Mouse (Mus musculus): ENCODE data around the gene Abcg5. TPM values are rescaled to one million over a fixed set of nuclear protein-coding genes. Genes with fewer than 3 reads are reported as not detected.

The Abcg5 gene
- polyA plus RNA-seq, 1 experiment from 2014 or later: 0.57 TPM

GRCm38 (mm10) chr17:84672376-84673369, 10.1 kb downstream of the Abcg5 start:
- DNase-seq: no peak

GRCm38 (mm10) chr17:84667848-84668247, 15.0 kb downstream of the Abcg5 start:
- WGBS: 78% methylated on average over 3 of the region's 3 CpGs
- TF ChIP-seq CTCF (IDR thresholded peaks at IDR 0.05; ENCODE audit: low read depth): no peak
- Histone ChIP-seq H3K4me2 (no peak overlapping the region), H3K9me3 (ENCODE audit: low read depth, low read length) (no peaks in the 10 kb centered on the region), H3K4me1 (ENCODE audit: insufficient read depth) (0 out of 2 replicates have a peak, but pooled peaks cover 2% of the 10 kb centered on the region), H3K27ac (ENCODE audit: low read depth) (no peak overlapping the region), H3K36me3 (ENCODE audit: insufficient read depth) (no peaks in the 10 kb centered on the region), H3K27me3 (ENCODE audit: insufficient read depth, low read length) (no peaks in the 10 kb centered on the region), H3K4me3 (ENCODE audit: low read depth, low read length) (no peak overlapping the region), H3K9ac (no peak overlapping the region)
- ATAC-seq (ENCODE audit: insufficient read depth) (no peak), DNase-seq (no peak)

More at GRCm38 (mm10) chr17:84672376-84673369, 10.1 kb downstream of the Abcg5 start:
- H3K4me1 ChIP-seq (ENCODE audit: insufficient read depth): no peaks in the 10 kb centered on the region
- 0 out of 2 replicates have a peak, but pooled peaks cover 3% of the 10 kb centered on the region for H3K27me3 ChIP-seq (ENCODE audit: insufficient read depth, low read length)
- no peak overlapping the region for H3K9ac ChIP-seq
- WGBS: 53% methylated on average over 16 of the region's 16 CpGs
- ATAC-seq (ENCODE audit: insufficient read depth): 0 out of 2 replicates have a peak, but pooled peaks have one; percentile 21
- no peak for TF ChIP-seq CTCF (IDR thresholded peaks at IDR 0.05; ENCODE audit: low read depth)
- H3K9me3 ChIP-seq (ENCODE audit: low read depth, low read length): no peaks in the 10 kb centered on the region
- no peak overlapping the region for H3K4me3 ChIP-seq (ENCODE audit: low read depth, low read length)
- no peak overlapping the region for H3K4me2 ChIP-seq
- H3K36me3 ChIP-seq (ENCODE audit: insufficient read depth): no peaks in the 10 kb centered on the region
- H3K27ac ChIP-seq (ENCODE audit: low read depth): no peak overlapping the region

- no peak for ATAC-seq (ENCODE audit: insufficient read depth)
These were observed 17.1 kb downstream of the Abcg5 start for GRCm38 (mm10) chr17:84665691-84666090.

GRCm38 (mm10) chr17:84665053-84665452, 17.8 kb downstream of the Abcg5 start:
- no peak for DNase-seq
- H3K27me3 ChIP-seq (ENCODE audit: insufficient read depth, low read length): no peaks in the 10 kb centered on the region
- 35% methylated on average over 10 of the region's 10 CpGs for WGBS
- no peak overlapping the region for H3K4me3 ChIP-seq (ENCODE audit: low read depth, low read length)
- H3K27ac ChIP-seq (ENCODE audit: low read depth): no peak overlapping the region
- H3K9me3 ChIP-seq (ENCODE audit: low read depth, low read length): no peaks in the 10 kb centered on the region
- 0 out of 2 replicates have a peak, but pooled peaks cover 2% of the 10 kb centered on the region for H3K4me1 ChIP-seq (ENCODE audit: insufficient read depth)
- H3K9ac ChIP-seq: no peak overlapping the region
- H3K4me2 ChIP-seq: no peak overlapping the region
- TF ChIP-seq CTCF (IDR thresholded peaks at IDR 0.05; ENCODE audit: low read depth): no peak
- H3K36me3 ChIP-seq (ENCODE audit: insufficient read depth): no peaks in the 10 kb centered on the region
- no peak for ATAC-seq (ENCODE audit: insufficient read depth)

More at GRCm38 (mm10) chr17:84665691-84666090, 17.1 kb downstream of the Abcg5 start:
- Histone ChIP-seq H3K4me2 (no peak overlapping the region), H3K27ac (ENCODE audit: low read depth) (no peak overlapping the region), H3K4me1 (ENCODE audit: insufficient read depth) (0 out of 2 replicates have a peak, but pooled peaks cover 2% of the 10 kb centered on the region), H3K27me3 (ENCODE audit: insufficient read depth, low read length) (no peaks in the 10 kb centered on the region), H3K9me3 (ENCODE audit: low read depth, low read length) (no peaks in the 10 kb centered on the region), H3K9ac (no peak overlapping the region), H3K4me3 (ENCODE audit: low read depth, low read length) (no peak overlapping the region), H3K36me3 (ENCODE audit: insufficient read depth) (no peaks in the 10 kb centered on the region)
- WGBS: 24% methylated on average over 9 of the region's 9 CpGs
- DNase-seq: no peak
- TF ChIP-seq CTCF (IDR thresholded peaks at IDR 0.05; ENCODE audit: low read depth): no peak

GRCm38 (mm10) chr17:84658951-84659350, 23.9 kb downstream of the Abcg5 start:
- WGBS: 74% methylated on average over 8 of the region's 8 CpGs
- H3K4me1 ChIP-seq (ENCODE audit: insufficient read depth): no peaks in the 10 kb centered on the region
- no peak for TF ChIP-seq CTCF (IDR thresholded peaks at IDR 0.05; ENCODE audit: low read depth)
- no peaks in the 10 kb centered on the region for H3K9me3 ChIP-seq (ENCODE audit: low read depth, low read length)
- H3K9ac ChIP-seq: no peak overlapping the region
- no peak overlapping the region for H3K4me3 ChIP-seq (ENCODE audit: low read depth, low read length)
- no peak overlapping the region for H3K4me2 ChIP-seq
- H3K27ac ChIP-seq (ENCODE audit: low read depth): no peak overlapping the region
- H3K36me3 ChIP-seq (ENCODE audit: insufficient read depth): no peaks in the 10 kb centered on the region
- H3K27me3 ChIP-seq (ENCODE audit: insufficient read depth, low read length): no peaks in the 10 kb centered on the region
- DNase-seq (no peak), ATAC-seq (ENCODE audit: insufficient read depth) (no peak)

- H3K27me3 ChIP-seq (ENCODE audit: insufficient read depth, low read length): no peaks in the 10 kb centered on the region
- no peak overlapping the region for H3K4me3 ChIP-seq (ENCODE audit: low read depth, low read length)
- ATAC-seq (ENCODE audit: insufficient read depth): peak; percentile 39; the same call in 1 of the 2 replicates
- H3K36me3 ChIP-seq (ENCODE audit: insufficient read depth): no peaks in the 10 kb centered on the region
- H3K4me1 ChIP-seq (ENCODE audit: insufficient read depth): no peaks in the 10 kb centered on the region
- no peak overlapping the region for H3K27ac ChIP-seq (ENCODE audit: low read depth)
- WGBS: 26% methylated on average over 5 of the region's 5 CpGs
- no peak overlapping the region for H3K4me2 ChIP-seq
- no peak overlapping the region for H3K9ac ChIP-seq
- TF ChIP-seq CTCF (IDR thresholded peaks at IDR 0.05; ENCODE audit: low read depth): no peak
- H3K9me3 ChIP-seq (ENCODE audit: low read depth, low read length): no peaks in the 10 kb centered on the region
- no peak for DNase-seq
These were observed 24.6 kb downstream of the Abcg5 start for GRCm38 (mm10) chr17:84658195-84658594.

GRCm38 (mm10) chr17:84657782-84658181, 25.0 kb downstream of the Abcg5 start:
- no peak for TF ChIP-seq CTCF (IDR thresholded peaks at IDR 0.05; ENCODE audit: low read depth)
- no peaks in the 10 kb centered on the region for H3K36me3 ChIP-seq (ENCODE audit: insufficient read depth)
- no peak overlapping the region for H3K4me2 ChIP-seq
- no peaks in the 10 kb centered on the region for H3K4me1 ChIP-seq (ENCODE audit: insufficient read depth)
- ATAC-seq (ENCODE audit: insufficient read depth) (peak; percentile 51; the same call in 1 of the 2 replicates), DNase-seq (no peak)
- WGBS: 54% methylated on average over 7 of the region's 7 CpGs
- no peaks in the 10 kb centered on the region for H3K9me3 ChIP-seq (ENCODE audit: low read depth, low read length)
- H3K27me3 ChIP-seq (ENCODE audit: insufficient read depth, low read length): no peaks in the 10 kb centered on the region
- no peak overlapping the region for H3K4me3 ChIP-seq (ENCODE audit: low read depth, low read length)
- no peak overlapping the region for H3K9ac ChIP-seq
- H3K27ac ChIP-seq (ENCODE audit: low read depth): no peak overlapping the region
